Mouse (Mus musculus): ENCODE data around the gene Klk1b1.
"Not testable (repeated sequence)": the region's sequence is repeated elsewhere in the genome, so short reads cannot be mapped to it uniquely, and the experiment has no call there.

Klk1b1 gene

DNA sequence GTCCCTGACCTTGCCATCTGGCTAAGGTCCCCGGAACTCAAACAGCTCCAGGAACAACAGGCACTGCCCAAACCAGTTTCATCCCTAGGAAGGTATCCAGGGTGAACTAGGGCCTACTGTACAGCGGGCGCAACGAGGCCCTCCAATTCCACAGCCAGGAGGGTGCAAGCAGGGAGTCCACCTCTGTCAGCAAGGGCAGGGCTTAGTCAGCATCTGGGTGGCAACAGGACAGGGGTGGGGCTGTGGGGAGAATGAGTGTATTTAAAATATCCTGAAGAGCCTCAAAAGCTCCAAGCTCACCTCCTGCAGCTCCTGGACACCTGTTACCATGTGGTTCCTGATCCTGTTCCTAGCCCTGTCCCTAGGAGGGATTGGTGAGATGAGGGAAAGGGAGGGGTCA is 29.0 kb downstream of the Klk1b1 start, which contains the start of gene Klk1b11:
Gene Klk1b11, plus strand, starts transcription at position 301 of the 400 bp plus-strand sequence.
- intact Hi-C loops (cut with DNase I): not testable (repeated sequence)

DNA sequence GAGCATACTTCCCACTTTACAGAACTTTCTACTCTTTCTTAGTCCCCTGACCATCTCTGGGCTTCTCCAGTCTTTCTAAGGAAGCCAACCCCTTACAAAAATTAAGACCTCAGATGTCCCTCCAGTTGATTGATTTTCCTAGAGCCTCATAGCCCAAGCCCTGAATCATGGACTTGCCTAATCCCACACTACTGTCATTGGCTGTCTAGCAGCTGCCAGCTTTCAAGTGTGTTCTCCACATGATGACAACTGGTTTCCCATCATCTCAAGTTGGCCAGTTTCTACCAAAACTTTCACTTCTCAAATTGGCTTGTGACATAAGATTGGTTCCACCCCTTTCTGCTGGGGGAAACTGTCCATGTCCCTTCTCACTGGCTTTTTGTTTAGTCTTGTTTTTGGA is 38.3 kb downstream of the Klk1b1 start:
- intact Hi-C loops (cut with DNase I): no loop called here

DNA sequence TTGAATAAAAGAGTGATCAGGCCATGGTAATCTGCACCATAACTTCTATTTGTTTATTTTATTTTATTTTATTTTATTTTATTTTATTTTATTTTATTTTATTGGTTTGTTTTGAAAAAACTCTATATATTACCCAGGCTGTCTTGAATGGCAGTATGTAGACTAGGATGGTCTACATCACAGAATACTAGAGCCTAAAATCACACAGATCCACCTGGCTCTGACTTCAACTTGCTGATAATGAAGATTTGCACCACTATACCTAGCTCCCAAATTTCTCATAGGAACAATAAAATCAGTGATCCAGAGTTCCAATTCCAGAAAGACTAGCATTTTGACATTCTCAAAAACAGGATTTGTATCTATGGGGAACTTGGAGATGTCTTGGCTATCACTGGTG is 45.3 kb downstream of the Klk1b1 start, which contains the start of gene Klk1b26:
Gene Klk1b26, plus strand, starts transcription at position 301 of the 400 bp plus-strand sequence.
- intact Hi-C loops (cut with DNase I): not testable (repeated sequence)

- intact Hi-C loops (cut with DNase I): not testable (repeated sequence)
Observed at GRCm38 (mm10) chr7:44014666-44015065, 48.1 kb downstream of the Klk1b1 start.

DNA sequence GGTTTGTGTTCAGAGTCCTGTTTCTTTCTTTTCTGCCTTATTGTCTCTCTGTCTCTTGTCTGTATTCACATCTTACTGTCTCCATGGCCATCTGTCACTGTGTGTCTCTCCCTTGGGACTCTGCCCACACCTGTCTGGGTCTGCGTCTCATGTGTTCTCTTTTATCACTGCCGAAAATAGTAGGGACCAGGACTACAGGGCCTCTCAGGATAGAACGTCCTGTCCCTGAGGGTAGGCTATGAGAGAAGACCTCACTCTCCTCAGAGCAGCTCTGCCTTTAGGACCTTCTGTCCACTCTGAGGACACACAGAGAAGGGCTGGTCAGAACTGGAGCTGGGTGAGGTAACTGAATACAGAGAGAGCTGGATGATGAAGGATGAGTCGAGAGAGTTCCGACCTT is 48.5 kb downstream of the Klk1b1 start:
- intact Hi-C loops (cut with DNase I): no loop called here

Measured in adrenal gland (tissue).